Mouse (Mus musculus) layer of hippocampus, postnatal 14 days (tissue): ENCODE measurements at regions not wholly inside any gene's neighbourhood (a gene's known extent, or its start where the extent isn't known, plus 50 kb on each side); places are given as distances from the start of the nearest gene placed in this dataset.
"Not testable (repeated sequence)": the region's sequence is repeated elsewhere in the genome, so short reads cannot be mapped to it uniquely, and the experiment has no call there.

ENCODE experiments used
- DNase-seq, 2 experiments: peaks; one replicate each; pipeline ENCODE4 v3.0.0; 2021 to 2022; ENCODE audit warnings: low spot score in 2 of 2, mixed read lengths in 1 of 2

DNA sequence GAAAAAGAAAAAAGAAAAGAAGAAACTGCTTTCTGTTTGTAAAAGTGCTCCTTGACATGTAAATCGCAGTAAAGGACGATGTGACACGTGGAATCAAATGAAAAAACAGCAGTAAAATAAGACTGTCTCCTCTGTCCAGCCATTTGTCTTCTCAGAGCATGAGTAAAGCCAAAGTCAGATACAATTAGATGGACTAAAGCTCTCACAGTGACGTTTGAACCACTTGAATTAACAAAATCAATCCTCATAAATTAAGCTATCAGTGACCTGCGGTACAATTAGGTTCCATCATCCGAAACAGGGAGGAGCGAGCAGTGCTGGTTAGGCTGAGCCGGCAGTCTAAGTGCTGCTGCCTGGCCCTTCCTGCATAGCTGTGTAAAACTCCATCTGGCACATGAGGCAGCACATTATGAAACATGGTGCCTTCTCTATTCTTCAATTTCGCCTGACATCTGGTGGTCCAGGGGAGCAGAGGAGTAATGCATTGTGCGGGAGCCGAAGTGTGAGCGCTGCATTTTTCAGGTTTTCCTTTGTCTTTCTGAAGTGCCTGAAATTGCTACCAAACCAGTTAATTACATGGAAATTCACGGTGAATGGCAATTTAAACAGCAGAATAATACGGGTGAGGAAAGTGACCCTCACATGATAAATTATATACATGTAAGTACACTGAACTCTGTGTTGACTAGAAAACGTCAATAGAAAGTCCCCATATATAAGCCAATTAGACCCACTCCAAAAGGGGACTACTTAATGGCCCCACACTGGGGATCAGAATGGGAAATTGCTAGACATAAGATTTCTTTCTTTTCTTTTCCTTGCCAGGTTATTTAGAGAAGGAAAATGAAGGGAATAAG lies 118.1 kb downstream of the Mmrn1 start:
- peak; percentile 41 to 53 for DNase-seq

DNA sequence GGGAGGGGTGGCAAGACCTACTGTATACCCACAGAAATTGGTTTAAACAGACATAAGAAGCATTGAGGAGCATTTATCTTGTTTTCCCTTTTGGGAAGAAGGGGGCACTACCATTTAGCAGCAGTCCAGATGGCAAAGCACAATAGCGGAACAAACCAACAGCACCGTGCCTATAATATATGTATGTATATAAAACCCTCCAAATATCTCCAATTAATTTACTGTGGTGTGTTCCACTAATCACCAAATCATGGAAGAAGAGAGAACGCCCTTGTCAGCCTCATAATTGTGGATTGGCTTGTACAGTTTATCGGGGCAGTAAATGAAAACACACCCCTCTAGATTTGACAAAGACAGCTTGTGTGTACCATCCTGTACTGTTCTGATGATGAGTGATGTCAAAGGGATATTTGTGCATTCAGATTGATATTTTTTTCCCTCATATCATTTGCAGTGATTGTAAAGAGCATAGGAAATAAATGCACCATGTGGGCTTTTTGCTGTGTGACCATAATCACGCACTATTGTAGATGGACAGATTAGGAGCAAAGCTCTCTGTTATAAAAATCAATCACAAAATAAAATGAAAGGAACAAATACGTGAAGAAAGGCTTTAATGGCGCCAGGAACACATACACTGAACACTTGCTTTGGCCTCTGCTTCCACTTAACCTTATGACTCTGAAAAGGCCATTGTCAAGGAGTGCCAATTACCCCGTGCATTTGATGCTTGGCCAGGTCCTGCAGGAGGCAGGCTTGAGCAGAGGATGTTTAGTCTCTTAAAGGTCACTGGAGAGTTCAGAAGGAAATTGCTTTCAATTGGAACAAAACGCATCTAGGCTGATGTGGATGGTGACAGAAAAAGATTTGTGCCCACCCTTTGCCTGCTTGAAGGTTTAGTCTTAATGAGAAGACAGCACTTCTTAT lies 119.0 kb downstream of the Mmrn1 start:
- no peak for DNase-seq

DNA sequence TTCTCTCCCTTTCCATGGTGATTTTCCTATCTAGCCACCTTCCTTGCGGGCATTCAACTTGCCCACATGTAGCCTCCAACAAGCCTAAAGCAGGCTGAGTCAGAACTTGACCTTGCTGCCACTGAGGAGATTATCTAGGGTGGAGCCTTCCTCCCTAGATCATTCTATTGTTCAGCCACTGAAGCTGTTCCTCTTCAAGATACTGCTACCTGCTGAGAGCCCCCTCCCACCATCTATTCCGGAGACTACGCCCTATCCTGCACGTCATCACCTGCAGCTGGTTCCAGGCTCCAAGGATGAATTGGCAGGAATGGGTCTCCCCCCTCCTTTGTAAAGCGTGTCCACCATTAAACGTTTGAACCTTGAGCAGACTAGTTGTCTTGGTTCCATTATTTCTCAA lies 122.9 kb downstream of the Mmrn1 start:
- not testable (repeated sequence) for DNase-seq

DNA sequence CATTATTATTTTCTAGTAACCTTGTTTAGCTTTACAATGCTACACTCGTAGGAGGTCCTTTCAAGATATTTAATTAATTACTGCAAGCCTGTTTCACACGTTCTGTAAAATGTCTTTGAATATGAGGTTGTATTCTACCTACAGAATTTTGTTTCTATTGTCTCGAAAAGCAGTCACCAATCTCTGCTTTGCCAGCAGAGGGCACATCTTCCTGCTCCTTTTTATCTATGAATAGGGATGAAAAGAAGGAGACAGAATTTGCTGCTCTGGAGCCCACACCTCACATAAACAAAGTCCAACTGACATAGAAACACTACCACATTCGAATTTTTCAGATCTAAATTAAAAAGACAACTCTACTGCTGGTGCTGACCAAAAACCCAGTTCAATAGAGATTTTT lies 117.0 kb upstream of the Ccser1 start:
- peak in 1 of 2 experiments; percentile 25 for DNase-seq

DNA sequence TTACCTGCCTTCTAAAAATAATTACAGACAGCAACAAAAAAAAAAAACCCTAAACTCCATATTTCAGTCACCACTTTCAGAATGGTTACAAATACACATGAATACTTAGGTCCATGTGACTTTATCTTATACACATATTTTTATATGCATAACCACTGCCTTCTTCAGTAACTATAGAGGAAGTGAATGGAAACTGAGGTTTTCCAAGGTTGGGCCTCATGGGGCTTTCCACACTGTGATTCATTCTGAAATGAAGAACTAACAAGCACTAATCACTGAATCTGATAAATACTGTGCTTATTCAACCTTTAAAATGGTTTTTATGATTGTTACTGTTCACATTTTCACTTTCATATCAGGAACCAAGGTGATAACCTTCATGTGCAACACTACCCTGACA lies 114.4 kb upstream of the Ccser1 start:
- no peak for DNase-seq

DNA sequence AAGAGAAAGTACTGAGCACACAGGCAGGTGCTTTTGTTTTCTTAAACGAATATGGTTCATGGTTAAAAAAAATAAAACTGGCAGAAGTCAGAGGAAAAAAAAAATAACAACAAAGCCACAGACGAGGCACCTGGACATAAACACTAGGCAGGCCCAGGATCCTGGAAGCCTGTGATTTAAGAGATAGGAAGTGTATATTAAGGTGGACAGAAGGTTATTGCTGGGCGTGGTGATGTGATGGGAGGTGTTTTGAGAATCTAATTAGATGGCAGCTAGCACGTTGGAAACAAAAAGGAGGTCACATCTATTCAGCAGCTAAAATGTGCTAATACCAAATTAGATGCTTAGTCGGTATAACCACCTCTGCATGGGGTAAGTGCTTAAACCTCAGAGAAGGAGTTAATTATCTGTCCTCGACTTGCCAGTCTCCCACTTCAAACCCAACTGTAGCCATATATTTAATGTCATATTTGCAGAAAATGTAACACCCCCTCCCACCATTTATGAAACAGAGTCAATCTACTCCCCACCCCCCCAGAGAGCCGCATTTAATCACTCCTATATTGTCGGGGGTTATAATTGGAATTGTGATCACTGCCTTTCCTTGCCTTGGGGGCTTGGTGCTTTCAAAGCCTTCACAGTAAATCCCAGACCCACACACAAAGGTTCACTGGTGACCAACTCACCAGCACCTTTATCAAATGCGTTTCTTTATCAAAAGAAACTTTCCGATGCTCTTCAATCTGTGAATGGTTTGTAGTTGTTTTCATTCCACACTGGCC lies 113.4 kb upstream of the Ccser1 start:
- no peak for DNase-seq

DNA sequence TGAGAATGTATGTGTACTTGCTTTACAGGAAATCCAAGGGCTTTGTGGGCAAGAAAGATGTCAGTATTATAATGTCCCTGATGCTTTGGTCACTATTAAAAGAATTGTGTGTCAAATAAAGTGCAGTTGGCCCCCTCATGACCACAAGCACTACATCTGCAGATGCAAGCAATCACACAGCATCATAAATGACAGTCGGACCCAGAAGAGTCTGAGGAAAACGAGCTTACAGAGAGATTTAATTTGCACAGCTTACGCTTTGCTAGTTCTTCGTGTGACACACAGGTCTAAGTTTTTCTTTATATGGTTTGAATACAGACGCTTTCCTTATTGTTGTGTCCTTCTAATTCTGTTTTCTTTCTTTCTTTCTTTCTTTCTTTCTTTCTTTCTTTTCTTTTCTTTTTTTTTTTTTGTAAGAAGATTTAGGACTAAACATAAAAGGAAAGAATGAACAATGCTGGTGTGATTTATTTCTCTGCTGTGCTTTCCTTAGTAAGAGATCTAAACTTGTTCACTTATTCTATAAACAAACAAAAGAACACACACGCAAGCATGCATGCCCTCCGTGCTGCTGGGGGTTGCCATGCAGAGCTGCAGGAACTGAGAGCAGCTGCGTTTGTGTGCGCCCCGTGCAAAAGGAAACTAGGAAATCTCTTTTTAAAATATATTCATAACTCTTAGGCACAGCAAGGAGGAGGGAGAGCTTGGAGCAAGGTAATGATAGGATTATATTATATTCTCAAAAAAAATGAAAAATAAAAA lies 112.6 kb upstream of the Ccser1 start:
- no peak for DNase-seq

DNA sequence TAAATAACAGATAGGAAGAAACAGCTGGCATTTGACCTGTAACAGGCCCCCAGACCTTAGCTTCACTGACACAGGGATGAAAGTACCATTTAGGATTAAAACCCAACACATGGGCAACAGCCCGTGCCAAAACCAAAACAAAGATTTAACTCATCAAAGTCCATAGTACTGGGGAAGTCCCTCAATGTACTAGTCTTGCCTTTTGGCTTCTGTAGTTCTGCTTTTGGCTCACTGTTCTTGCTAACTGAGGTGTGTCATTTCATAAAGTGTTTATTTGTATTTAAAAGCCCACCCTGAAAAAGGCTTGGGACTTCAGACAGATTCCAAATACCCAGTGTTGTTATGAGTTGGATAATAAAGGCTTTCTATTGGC lies 112.0 kb upstream of the Ccser1 start:
- no peak for DNase-seq

DNA sequence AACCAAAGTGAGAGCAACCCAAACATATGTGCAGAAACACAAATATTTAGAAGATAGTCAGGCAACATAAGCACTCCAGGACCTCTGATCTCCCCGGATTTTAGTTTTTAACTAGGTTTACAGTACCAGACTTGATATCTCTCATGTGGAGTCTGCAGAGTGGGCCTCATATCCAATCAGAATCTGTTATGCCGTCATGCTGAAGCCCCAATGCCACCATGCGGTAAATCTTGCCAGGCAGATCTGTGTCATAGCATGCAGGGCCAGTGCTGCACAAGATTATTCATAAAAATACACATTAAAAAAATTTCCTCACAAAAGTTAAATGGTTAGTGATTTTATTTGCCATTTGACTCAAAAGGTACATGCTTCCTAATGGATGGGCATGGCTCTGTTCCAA lies 106.9 kb upstream of the Ccser1 start:
- no peak for DNase-seq

DNA sequence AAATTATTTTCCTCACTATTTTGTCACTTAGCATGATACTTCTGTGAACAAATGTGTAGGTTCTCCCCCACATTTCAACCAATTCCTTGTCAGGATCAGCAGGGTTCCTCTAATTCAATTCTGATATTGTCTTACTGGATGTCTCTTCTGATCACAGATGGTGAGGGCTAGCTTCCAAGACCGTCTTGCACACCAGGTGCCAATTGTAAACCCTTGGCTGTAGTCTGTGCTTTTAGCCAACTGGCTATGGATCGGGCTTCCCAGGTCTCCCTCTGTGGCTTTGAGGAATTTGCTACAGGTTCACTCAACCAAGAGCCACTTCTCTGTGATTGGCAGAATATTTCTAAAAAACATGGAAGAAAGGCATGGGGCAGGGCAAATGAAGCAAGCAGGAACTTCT lies 106.3 kb upstream of the Ccser1 start:
- peak in 1 of 2 experiments; percentile 10 for DNase-seq

DNA sequence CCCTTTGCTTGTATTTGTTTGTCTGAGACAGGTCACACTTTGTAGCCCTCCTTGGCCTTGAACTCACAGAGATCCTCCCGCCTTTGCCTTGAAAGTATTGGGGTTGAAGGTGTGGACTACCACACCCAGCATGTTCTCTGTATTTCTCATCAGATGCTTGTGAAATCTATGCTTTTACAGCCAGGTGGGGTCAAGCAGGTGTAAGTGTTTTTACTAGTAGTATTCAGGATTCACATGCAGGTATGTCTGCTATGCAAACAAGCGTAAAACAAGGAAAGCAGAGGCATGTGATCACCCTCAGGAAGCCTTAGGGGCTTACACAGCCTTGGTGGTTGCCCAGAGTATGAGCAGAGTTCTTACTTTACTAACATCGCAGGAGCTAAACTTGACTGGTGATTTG lies 105.4 kb upstream of the Ccser1 start:
- DNase-seq = no peak

DNA sequence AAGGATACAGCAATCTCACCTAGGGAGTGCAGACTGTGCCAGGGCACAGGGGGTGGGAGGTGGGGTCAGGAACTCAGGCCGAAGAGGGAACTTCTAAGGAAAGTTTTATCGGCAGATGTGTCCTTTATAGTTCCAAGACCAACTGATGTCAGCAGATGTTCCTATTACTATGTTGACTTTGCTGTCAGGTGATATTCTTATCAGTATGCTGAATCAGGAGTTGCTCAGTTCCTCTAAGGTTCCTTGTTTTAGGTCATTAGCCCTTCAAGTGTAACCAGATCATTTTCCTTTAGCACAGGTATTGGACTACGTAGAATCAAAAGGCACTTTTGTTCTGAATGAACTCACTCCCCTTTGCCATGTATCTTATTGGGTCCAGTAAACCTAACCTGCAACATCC lies 101.6 kb upstream of the Ccser1 start:
- DNase-seq = no peak

DNA sequence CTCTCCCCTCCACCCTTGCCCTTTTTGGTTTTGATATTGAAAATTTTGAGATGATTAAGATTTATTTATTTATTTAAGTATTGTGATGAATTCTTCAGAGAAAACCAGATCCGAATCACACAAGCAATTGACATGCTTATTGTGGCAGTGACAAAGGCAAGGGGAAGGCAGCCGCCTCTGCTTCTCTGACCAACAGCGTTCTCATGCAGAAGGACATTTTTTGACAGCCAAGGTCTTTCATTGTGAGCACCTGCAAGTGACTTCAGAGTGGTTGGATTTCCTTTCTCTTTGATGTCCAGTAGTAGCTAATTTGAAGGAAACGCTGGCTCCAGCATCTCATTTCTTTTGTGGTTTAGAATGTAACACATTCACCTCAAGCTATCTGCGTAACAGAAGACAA lies 99.5 kb upstream of the Ccser1 start:
- no peak for DNase-seq

DNA sequence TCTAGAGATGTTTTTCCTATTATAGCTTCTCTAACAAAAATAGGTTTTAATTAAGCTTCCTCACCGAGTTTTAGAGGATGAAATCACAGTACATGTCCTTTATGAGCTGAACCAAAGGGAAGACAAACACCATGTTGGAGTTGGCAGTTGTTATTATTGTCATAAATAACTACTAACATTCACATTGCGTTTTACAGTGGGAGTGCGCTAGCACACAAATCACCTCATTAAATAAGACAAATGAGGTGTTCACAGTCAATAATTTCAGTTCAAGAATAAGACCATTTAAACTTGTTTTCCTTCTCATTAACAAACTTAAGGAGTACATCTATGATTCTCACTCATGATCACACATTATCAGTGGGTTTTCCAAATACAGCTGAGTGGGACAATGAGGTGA lies 96.8 kb upstream of the Ccser1 start:
- DNase-seq = no peak

DNA sequence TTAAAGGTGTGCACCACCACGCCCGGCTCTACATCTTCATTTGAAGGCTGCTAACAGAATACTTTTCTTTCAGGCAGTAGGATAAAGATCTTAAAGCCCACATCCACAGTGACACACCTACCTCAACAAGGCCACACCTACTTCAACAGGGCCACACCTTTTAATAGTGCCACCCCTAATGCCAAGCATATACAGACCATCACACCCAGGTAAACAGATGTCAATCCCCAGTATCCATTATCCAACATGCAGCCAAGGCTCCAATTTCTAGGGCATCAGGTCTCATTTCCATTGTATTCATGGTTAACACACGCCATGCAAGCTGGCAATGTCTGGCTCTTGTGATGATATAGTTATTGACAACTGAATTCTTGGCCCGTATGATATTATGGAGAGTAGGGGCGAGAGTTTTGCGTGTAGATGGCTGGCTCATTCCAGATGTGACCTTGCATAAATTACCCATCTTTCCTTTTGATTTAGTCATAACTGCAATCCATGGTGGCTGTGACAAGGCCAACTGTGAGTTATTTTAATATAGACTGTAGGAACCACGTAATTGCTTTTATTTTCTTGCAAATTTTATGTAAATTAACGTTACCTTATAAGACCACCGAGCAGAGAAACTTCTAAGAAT lies 80.7 kb upstream of the Ccser1 start:
- no peak for DNase-seq

DNA sequence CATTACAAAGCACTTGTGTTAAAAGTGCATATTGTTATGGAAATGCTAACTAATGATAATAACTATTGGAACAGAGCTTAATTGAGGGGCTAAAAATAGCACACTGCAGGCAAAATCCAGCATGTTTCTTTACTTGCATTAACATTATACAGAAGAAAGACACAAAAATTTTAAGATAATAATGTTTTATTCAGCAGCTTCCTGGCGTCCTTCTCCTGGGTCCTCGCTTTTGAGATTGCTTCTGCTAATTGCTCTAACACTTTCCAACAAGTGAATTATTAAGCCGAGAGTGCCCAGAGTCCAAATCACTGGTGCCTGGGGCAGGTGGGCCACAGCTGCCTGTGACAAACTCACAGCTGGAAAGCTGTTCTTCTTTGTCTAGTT lies 80.2 kb upstream of the Ccser1 start:
- DNase-seq = no peak

DNA sequence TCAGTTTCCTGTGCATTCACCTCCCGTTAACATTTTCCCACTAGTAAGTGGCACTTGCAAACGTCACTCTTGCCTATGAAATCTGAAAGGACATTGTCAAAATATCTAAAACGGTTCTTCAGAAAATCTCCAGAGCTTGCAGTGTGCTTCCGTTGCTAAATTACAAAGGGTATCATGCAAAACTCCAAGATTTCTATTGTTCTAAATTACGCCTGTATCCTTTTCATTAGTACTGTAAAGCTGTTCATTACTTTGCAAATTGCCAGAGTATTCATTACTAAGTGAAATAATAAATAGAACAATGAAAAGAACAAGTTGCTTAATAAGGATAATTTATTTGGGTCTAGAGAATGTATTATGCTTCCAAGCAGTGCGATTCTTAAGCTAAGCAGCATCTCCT lies 78.2 kb upstream of the Ccser1 start:
- DNase-seq = no peak

DNA sequence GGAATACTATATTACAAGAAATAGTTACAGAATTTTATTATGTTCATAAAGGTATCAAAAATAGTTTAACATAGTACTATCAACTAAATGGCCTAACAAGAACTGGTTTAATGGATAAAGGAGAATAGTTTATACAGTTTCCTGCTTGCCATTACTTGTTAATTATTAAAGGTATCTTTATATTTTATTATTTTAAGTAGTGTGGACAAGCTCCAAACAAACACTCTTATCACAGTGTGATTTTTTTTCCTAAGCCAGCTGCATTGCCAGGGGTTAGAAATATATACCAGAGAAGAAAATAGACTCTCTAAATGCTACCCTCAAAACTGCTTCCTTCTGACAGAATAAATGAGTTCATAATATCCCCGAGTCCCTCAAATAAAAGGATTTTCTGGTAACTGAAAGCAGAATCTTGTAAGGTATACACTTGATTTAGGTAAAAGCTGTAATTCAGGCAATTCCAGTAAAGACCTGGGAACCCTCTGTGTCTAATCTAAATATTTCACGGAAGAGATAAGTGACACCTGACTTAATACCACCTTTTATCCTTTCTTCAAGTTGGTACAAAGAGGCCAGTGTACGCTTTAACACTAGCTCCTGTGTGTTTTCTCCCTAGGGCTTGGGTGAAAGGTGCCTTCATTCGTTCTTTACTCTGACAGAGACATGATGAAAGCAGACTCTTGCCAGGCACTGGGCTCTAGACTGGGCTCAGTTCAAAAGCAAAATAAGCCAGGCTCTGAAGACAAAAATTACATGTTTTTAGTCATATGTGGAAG lies 76.5 kb upstream of the Ccser1 start:
- DNase-seq = no peak

DNA sequence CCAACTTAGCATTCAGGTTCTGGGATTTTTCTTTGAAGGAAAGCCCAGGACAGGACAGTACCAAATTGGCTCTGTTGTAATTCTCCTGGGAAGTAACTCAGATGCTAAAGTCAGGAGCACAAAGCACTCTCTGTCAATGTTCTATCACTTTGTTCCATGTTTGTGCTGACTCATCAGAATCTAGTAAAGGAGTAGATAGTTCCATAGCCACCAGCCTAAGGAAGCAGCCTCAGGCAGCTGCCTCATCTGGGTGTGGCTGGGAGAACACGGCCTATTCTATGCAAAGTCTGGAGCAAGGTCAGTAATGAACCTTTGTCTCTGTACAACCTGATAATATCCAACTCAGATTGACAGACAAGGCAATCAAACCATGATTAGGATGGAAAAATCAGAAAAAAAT lies 64.9 kb upstream of the Ccser1 start:
- DNase-seq = no peak

DNA sequence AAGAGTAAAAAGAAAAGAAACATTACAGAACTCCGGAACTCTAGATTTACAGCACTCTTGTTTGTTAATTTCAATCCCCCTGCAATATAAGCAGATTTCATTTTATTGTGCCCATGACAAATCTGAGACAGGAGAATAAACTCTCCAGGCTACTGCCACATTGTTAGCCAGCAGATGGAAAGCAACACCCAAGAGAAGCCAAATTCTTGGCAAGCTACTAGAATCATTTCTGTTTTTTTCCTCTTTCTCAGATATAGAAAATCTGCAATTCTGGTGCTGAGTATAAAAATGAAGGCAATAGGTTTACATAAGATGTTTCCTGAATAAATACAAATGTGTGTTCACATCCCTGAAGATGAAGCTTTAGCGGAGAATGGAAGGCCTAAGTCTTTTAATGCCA lies 60.5 kb upstream of the Ccser1 start:
- no peak for DNase-seq
